ENCODE assay signal across 8 mouse cellular contexts in genomic region chr8:106135672-106136071, GRCm38 (mm10). TPM values are rescaled to one million over a fixed set of nuclear protein-coding genes. Genes with fewer than 3 reads are reported as not detected.
DNase-seq lines count a peak whose midpoint lies in the region; ATAC-seq lines count a peak whose summit lies in the region.

No protein-coding gene starts in this region.

- H3K4me1 ChIP-seq in megakaryocyte, embryonic 14.5 days, result peaks cover 88% of the 10 kb centered on the region
- H3K4me1 ChIP-seq in forebrain, embryonic 13.5 days, result peaks cover 31% of the 10 kb centered on the region
- peaks cover 39% of the 10 kb centered on the region for H3K4me1 ChIP-seq in limb, embryonic 13.5 days
- H3K4me1 ChIP-seq in neural tube, embryonic 15.5 days, result peaks cover 30% of the 10 kb centered on the region

- no peaks in the 10 kb centered on the region for H3K9me3 ChIP-seq in megakaryocyte, embryonic 14.5 days
- H3K9me3 ChIP-seq in forebrain, embryonic 13.5 days (replicated peaks), result no peaks in the 10 kb centered on the region
- no peaks in the 10 kb centered on the region for H3K9me3 ChIP-seq in limb, embryonic 13.5 days
- H3K9me3 ChIP-seq in neural tube, embryonic 15.5 days (replicated peaks), result no peaks in the 10 kb centered on the region

- peak overlapping the region; percentile 93 for H3K4me3 ChIP-seq in megakaryocyte, embryonic 14.5 days (replicated peaks)
- H3K4me3 ChIP-seq in forebrain, embryonic 13.5 days, result peak overlapping the region; percentile 47; the same call in 1 of the 2 replicates
- peak overlapping the region; percentile 55 for H3K4me3 ChIP-seq in limb, embryonic 13.5 days
- peak overlapping the region; percentile 47 for H3K4me3 ChIP-seq in neural tube, embryonic 15.5 days (replicated peaks)

- H3K4me2 ChIP-seq in forebrain, embryonic 13.5 days, result peak overlapping the region; percentile 76; the same call in 1 of the 2 replicates
- peak overlapping the region; percentile 94 for H3K4me2 ChIP-seq in limb, embryonic 13.5 days (replicated peaks)
- H3K4me2 ChIP-seq in neural tube, embryonic 15.5 days, result peak overlapping the region; percentile 85

- H3K36me3 ChIP-seq in megakaryocyte, embryonic 14.5 days (replicated peaks; ENCODE audit: low read length), result peaks cover 32% of the 10 kb centered on the region
- H3K36me3 ChIP-seq in forebrain, embryonic 13.5 days (ENCODE audit: poor library complexity, severe bottlenecking), result peaks cover 23% of the 10 kb centered on the region
- H3K36me3 ChIP-seq in limb, embryonic 13.5 days, result peaks cover 24% of the 10 kb centered on the region
- peaks cover 11% of the 10 kb centered on the region for H3K36me3 ChIP-seq in neural tube, embryonic 15.5 days

- ATAC-seq in megakaryocyte, adult 5-6 weeks (ENCODE audit: poor library complexity, severe bottlenecking), result no peak
- ATAC-seq in forebrain, embryonic 13.5 days, result no peak
- ATAC-seq in limb, embryonic 13.5 days (ENCODE audit: low FRiP score, low read depth), result no peak
- no peak for ATAC-seq in neural tube, embryonic 15.5 days (ENCODE audit: low FRiP score)

- 6% methylated on average over 19 of the region's 19 CpGs for WGBS in forebrain, embryonic 13.5 days
- WGBS in limb, embryonic 13.5 days, result 4% methylated on average over 19 of the region's 19 CpGs
- WGBS in neural tube, embryonic 15.5 days, result 4% methylated on average over 19 of the region's 19 CpGs

- no peak overlapping the region for H3K9ac ChIP-seq in forebrain, embryonic 13.5 days
- H3K9ac ChIP-seq in limb, embryonic 13.5 days, result peak overlapping the region; percentile 59; the same call in 1 of the 2 replicates
- no peak overlapping the region for H3K9ac ChIP-seq in neural tube, embryonic 15.5 days (replicated peaks)

- DNase-seq in left cerebral cortex, adult 11 months (ENCODE audit: low spot score), result no peak
- no peak for DNase-seq in gastrocnemius, postnatal 25 days
- DNase-seq in natural killer cell, adult 2 months (ENCODE audit: low spot score in 2 of 2), result no peak

- peaks cover 30% of the 10 kb centered on the region for H3K27me3 ChIP-seq in megakaryocyte, embryonic 14.5 days (replicated peaks)
- H3K27me3 ChIP-seq in forebrain, embryonic 13.5 days, result peaks cover 78% of the 10 kb centered on the region
- peaks cover 77% of the 10 kb centered on the region for H3K27me3 ChIP-seq in limb, embryonic 13.5 days
- H3K27me3 ChIP-seq in neural tube, embryonic 15.5 days (replicated peaks), result peaks cover 73% of the 10 kb centered on the region

- H3K27ac ChIP-seq in forebrain, embryonic 13.5 days, result no peak overlapping the region
- no peak overlapping the region; the same call in 1 of the 2 replicates for H3K27ac ChIP-seq in limb, embryonic 13.5 days
- H3K27ac ChIP-seq in neural tube, embryonic 15.5 days (replicated peaks), result no peak overlapping the region

RNA-seq across cellular contexts. Expression of gene Esrp2, which starts 1.1 kb away (rescaled TPM):
- polyA plus RNA-seq in megakaryocyte, embryonic 14.5 days (2012; ENCODE audit: insufficient read depth, low replicate concordance), result 1.6 and 7.5 TPM in 2 replicates
- not detected in 2 replicates for total RNA-seq in megakaryocyte, adult 5-6 weeks (2015)
- not detected in 2 replicates for total RNA-seq in megakaryocyte, adult 5-6 weeks (2017)
- 0.16 and 0.23 TPM in 2 replicates for polyA plus RNA-seq in forebrain, embryonic 13.5 days (2015; fragmentation: Nextera tagmentation; extraction: Ambion mirVana)
- polyA plus RNA-seq in limb, embryonic 13.5 days (2015; fragmentation: Nextera tagmentation; extraction: Ambion mirVana), result 11.5 and 13.8 TPM in 2 replicates
- 0.17 and 4.5 TPM in 2 replicates for polyA plus RNA-seq in neural tube, embryonic 15.5 days (2015; fragmentation: Nextera tagmentation; extraction: Ambion mirVana)
- total RNA-seq in gastrocnemius, postnatal 25 days (2021), result under 1 TPM in 1 of 2 experiments, not detected in 1; 0.46 TPM

RNA-seq across cellular contexts. Expression of gene Pla2g15, which starts 14.5 kb away (rescaled TPM):
- 16.9 and 32.0 TPM in 2 replicates for polyA plus RNA-seq in megakaryocyte, embryonic 14.5 days (2012; ENCODE audit: insufficient read depth, low replicate concordance)
- total RNA-seq in megakaryocyte, adult 5-6 weeks (2015), result 13.8 and 15.8 TPM in 2 replicates
- 12.9 and 15.8 TPM in 2 replicates for total RNA-seq in megakaryocyte, adult 5-6 weeks (2017)
- 12.9 and 14.3 TPM in 2 replicates for polyA plus RNA-seq in forebrain, embryonic 13.5 days (2015; fragmentation: Nextera tagmentation; extraction: Ambion mirVana)
- polyA plus RNA-seq in limb, embryonic 13.5 days (2015; fragmentation: Nextera tagmentation; extraction: Ambion mirVana), result 19.6 and 20.5 TPM in 2 replicates
- polyA plus RNA-seq in neural tube, embryonic 15.5 days (2015; fragmentation: Nextera tagmentation; extraction: Ambion mirVana), result 19.1 and 21.6 TPM in 2 replicates
- total RNA-seq in gastrocnemius, postnatal 25 days (2021), result 1 to 10 TPM; 2.9 to 3.8 TPM

RNA-seq across cellular contexts. Expression of gene Slc7a6, which starts 33.0 kb away (rescaled TPM):
- 3.1 and 3.6 TPM in 2 replicates for polyA plus RNA-seq in megakaryocyte, embryonic 14.5 days (2012; ENCODE audit: insufficient read depth, low replicate concordance)
- 9.7 and 10.3 TPM in 2 replicates for total RNA-seq in megakaryocyte, adult 5-6 weeks (2015)
- 7.6 and 9.4 TPM in 2 replicates for total RNA-seq in megakaryocyte, adult 5-6 weeks (2017)
- polyA plus RNA-seq in forebrain, embryonic 13.5 days (2015; fragmentation: Nextera tagmentation; extraction: Ambion mirVana), result 77.2 and 77.9 TPM in 2 replicates
- 59.0 and 68.9 TPM in 2 replicates for polyA plus RNA-seq in limb, embryonic 13.5 days (2015; fragmentation: Nextera tagmentation; extraction: Ambion mirVana)
- 55.6 and 61.5 TPM in 2 replicates for polyA plus RNA-seq in neural tube, embryonic 15.5 days (2015; fragmentation: Nextera tagmentation; extraction: Ambion mirVana)
- 1 to 10 TPM; 7.9 to 8.6 TPM for total RNA-seq in gastrocnemius, postnatal 25 days (2021)

Comparison
In these comparisons a context has a peak if more than half of its experiments do, and no peak if none do; other contexts are left out.
1. RNA of gene Slc7a6, which starts 33.0 kb away (polyA plus RNA-seq): 77.2 to 77.9 TPM in forebrain, embryonic 13.5 days, 59.0 to 68.9 TPM in limb, embryonic 13.5 days and 55.6 to 61.5 TPM in neural tube, embryonic 15.5 days; 3.1 to 3.6 TPM in megakaryocyte, embryonic 14.5 days; every median in the first group is over 10 times any median in the second.
2. Peak in every context shown above with its lines, with median percentiles within 50 percentile points of each other: H3K4me3 ChIP-seq and H3K4me2 ChIP-seq.